Mouse (Mus musculus) olfactory bulb, adult 2 months (tissue): ENCODE data around the gene Daam2.

ENCODE experiments used
- CTCF ChIP-seq: fragments of 200-500 bp; IDR thresholded peaks from 2 replicates; pipeline ENCODE4 v1.5.1; 2012; ENCODE audit warnings: low read depth, mild to moderate bottlenecking, low read length, moderate library complexity; ENCODE audit not compliant: insufficient read depth
- POLR2A ChIP-seq: fragments of 200-500 bp; IDR thresholded peaks from 2 replicates; pipeline ENCODE4 v1.6.1; 2012; ENCODE audit warnings: mild to moderate bottlenecking, low read depth, low read length, moderate library complexity; ENCODE audit not compliant: insufficient read depth

DNA sequence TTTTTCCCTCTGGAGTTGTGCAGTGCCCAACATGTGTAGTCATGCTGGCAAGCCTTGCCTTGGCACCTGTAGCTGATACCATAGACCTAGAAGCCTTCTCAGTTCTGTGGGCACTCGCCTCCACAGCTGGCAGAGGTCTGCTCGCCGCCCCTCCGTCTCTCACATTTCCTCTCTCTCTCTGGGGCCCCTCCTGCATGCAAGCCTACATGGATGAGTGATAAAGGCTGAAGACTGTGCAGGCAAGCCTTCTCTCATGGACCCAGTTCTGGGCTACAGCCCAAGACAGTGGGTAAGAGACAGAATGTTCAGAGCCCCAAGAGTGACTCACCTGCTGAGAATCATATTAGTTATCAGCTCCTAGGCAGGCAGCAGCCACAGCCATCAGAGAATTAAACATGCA, 90.1 kb downstream of the Daam2 start:
- no peak for TF ChIP-seq POLR2A
- no peak for TF ChIP-seq CTCF
